Mouse (Mus musculus) ZHBTc4 (cell line): ENCODE results near the gene Cd22.

Experiments used
- DNase-seq: peaks from one replicate; pipeline ENCODE4 v3.0.0-alpha.2; 2011; ENCODE audit warnings: low read depth, low spot score

Gene Cd22

GRCm38 (mm10) chr7:30861464-30861863 lies 18.7 kb downstream of the Cd22 start, which contains the start of gene Ffar1:
TSS of gene Ffar1 (minus strand) at chr7:30861564.
- no peak for DNase-seq

DNA sequence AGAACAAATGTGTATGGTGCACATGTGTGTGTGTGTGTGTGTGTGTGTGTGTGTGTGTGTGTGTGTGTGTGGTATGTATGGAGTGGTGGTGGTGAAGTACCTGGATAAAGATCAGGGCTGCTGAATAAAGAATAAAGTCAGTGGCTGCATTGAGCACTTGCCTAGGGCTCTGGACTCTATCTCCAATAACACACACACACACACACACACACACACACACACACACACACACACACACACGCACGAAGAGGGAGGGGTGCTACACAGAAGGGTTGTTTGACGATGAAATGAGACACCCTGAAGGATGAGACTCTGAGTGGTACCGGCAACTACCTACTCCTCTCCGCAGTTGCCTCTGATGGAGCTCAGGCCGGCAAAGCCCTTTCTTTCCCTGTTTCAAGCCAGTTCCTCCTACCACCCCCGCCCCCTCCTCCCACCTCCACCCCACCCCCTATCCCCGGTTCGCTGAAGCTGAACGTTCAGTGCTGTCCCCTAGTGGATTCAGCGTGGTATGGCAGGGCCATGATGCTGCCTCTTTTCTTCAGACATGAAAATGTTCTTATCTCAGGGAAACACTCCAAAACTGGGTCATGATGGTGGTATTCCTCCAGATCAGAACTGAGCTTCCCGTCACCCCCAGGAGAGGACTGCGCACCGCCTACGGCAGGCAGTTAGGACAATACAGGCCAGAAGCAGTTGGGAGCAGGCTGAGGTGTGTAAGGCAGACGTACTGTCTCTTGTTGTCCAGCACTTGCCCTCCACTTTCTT lies 20.3 kb downstream of the Cd22 start:
- DNase-seq, result peak; percentile 91

GRCm38 (mm10) chr7:30859290-30859634 lies 20.9 kb downstream of the Cd22 start:
- peak; percentile 88 for DNase-seq

DNA sequence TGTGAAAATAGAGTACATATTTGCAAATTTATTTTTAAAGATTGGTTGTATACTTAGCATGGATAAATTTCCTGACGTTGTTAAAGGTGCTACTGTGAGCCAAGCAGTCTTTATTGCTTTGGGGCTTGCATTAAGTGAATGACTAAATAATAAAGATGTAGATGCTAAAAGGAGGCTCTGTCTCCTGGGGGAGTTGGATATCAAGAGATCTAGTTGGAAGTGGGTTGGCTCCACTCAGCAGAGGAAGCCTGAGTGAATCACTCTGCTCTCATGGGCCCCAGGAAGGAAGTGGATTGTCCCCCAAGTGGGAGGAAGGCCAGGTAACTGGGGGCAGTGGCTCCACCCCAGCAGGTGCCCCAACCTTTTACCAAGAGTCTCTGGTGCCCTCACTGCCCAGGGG lies 22.4 kb downstream of the Cd22 start:
- no peak for DNase-seq

- no peak for DNase-seq
These were observed 24.1 kb downstream of the Cd22 start, which contains the start of gene Ffar3 for GRCm38 (mm10) chr7:30856078-30856477. TSS of gene Ffar3 (minus strand) at chr7:30856178.

DNA sequence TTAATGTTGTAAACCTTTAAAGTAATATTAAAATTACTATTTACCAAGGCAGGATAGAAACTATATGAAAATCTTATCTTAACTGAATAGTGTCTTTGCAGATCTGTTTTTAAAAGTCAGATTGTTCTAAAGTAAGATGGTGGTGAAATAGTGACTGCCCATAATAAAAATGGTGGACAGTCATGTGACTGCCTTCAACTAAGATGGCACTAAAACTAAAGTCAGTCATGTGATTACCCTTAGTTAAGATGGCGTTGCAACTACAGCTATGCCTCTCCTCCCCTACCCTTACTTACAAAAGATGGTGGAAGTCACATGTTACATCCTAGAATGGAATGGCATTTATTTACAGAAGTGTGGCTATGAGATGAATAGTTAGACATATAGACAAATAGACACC lies 28.7 kb downstream of the Cd22 start:
- peak; percentile 60 for DNase-seq

DNA sequence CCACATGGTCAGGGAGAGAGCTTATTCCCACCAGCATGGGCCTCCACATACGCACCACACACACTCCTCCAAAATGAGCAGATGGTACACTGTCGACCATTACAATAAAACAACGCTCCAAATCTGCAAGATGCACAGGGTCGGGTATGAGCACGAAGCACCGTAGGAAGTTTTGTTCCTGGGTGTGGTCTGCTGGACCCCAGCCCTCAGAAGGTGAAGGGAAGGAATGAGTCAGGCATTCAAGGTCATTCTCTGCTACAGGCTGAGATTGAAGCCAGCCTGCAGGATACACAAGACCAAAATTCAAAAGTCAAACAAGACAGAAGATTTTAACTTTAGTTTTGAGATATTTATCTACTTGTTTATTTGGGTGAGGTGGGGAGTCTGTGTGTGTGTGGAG lies 32.2 kb downstream of the Cd22 start:
- DNase-seq, result no peak

DNA sequence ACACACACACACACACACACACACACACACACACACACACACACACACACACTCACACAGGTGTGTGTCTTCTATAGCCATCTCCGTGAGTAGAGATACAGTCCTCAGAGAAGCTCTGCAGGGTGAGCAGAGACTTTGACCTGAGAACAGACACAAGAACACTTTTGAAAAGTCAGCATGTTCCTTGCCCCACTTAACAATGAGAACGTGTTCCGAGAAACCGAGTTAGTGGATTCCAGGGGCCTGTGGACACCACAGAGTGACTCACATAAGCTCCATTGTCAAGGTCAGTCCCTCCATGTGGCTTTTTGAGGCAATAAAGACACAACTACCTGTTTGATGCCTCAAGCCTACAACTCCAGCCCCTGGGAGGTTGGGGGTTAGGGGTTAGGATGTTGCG lies 32.8 kb downstream of the Cd22 start:
- peak; percentile 35 for DNase-seq

- peak; percentile 67 for DNase-seq
These were observed 33.6 kb downstream of the Cd22 start for GRCm38 (mm10) chr7:30846505-30847053.

DNA sequence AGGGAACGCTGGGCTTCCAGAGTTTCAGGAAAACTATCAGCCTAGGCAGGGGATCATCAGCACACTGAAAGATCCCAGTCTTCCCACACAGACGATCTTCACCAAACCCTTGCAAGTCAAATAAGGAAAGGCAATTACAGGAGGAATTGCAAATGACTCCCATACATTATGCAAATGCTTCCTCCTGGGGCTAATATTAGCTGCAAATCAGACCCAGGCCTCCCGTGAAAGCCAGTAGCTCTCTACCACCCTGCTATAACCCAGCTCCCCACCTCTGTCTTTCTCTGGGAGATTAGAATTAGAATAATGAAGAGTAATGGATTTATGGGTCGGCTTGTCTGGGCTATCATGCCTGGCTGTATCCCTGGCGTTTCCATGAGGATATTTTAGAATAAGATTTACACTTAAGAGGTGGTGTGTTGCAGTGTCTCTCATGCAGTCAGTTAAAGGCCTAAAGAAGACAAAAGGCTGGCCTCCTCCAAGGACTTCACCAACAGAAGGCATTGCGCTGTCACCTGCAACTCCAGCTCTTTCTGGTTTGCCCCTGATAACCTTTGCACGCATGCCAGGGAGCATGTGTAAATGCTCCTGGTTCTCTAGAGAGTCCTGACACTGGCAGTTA lies 35.4 kb downstream of the Cd22 start:
- DNase-seq, result peak; percentile 74

DNA sequence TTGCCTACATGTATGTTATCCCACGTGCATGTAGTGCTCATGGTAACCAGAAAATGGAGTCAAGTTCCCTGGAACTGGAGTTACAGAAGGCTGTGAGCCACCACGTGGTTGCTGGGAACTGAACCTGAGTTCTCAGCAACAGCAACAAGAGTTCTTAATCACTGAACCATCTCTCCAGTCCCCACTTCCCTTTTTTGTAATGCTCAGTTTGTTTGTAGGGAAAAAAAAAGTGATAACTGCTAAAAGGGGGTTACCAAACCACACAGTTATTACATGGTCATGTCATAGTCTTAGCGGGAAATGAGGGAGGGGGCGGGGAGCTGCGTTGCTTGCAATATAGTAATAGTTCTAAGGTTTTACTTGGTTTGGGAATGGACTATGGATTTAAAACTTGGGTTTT lies 38.0 kb downstream of the Cd22 start:
- no peak for DNase-seq

DNA sequence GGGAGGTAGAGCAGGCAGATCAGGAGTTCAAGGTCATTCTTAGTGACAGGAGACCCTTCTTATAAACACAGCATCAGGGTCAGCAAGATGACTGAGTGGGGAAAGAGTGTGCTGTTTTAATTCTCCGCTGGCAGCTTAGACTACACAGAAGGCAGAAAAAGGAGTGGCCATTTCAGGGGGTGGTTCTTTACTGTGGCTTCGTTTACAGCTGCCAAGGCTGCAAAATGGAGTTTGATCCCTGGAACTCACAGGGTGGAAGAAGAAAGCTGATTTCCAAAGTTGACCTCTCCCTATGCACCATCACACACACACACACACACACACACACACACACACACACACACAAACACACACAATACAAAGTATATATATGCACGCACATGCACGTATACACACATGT lies 38.8 kb downstream of the Cd22 start:
- DNase-seq, result no peak

DNA sequence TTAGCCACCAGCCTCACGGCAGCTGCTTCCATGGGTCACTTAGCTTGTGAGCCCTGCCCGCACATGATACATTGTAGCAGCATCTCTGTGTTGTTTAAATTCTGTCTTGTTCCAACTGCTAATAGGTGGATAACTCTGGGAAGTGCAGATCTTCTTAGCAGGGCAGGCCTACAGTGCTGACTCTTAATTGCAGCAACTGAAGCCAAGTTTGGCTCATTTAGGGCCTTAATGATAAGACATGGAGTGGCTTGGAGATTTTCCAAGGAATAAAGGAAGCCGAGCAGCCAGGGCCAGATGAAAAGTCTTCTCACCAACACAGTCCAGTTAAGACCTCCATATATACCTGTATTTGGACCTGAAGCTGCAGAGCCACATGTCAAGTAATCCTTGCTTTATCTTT lies 39.8 kb downstream of the Cd22 start:
- DNase-seq, result no peak

DNA sequence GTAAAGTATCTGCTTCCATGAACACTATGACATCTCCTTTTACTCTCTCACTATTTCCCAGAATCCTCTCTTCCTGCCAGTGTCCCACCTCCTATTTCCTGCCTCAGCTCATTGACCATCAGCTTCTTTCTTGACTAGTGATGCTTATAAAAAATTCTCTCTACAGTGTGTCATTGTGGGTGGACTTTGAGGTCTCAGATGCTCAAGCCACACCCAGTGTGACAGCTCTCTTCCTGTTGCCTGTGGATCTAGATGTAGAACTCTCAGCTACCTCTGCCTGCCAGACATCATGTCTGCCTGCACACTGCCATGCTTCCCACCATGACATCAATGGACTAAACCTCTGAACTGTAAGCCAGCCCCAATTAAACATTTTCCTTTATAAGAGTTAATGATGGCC lies 42.9 kb downstream of the Cd22 start:
- no peak for DNase-seq

GRCm38 (mm10) chr7:30832684-30833083 lies 47.5 kb downstream of the Cd22 start:
- peak; percentile 61 for DNase-seq

DNA sequence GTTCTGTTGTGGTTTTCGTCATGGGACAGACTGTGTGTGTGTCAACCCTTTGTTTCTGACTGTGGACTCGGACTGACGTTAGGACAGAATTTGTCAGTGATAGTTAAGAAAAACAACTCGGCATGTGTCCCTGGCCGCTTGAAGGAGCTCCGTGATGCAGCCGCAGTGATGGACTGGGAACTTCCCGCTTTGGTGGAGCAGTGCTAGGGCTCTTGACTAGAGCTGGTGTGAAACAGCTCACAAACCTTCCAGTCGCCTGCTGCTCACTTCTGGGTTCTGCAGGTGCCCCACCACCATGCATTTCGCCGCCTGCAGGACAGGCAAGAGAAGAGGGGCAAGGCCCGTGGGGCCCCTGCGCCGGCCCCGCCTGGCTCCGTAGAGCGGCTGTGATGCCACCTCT lies 47.9 kb downstream of the Cd22 start:
- peak; percentile 80 for DNase-seq

- DNase-seq, result peak; percentile 94
These were observed 50.7 kb downstream of the Cd22 start for GRCm38 (mm10) chr7:30829428-30829827.

GRCm38 (mm10) chr7:30828871-30829270 lies 51.3 kb downstream of the Cd22 start:
- peak; percentile 91 for DNase-seq

GRCm38 (mm10) chr7:30826660-30827059 lies 53.5 kb downstream of the Cd22 start:
- no peak for DNase-seq

DNA sequence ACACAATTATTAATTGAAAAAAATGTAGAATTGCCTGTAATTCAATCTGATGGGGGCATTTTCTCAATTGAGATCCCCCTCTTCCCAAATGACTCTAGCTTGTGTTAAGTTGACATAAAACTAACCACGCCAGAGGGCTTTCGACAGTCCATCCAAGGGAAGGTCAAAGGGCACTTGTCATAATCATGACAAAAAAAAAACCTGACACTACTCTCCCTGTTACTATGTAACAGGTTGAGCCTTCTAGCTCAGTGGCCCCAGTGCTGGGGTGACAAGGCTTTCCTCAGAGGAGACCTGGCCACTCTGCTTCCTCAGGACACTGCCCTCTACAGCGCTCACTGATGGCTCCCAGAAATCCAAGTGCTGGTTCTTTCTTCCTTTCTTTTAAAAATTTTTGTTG lies 55.8 kb downstream of the Cd22 start:
- DNase-seq, result no peak

- DNase-seq, result no peak
These were observed 56.5 kb downstream of the Cd22 start, which contains the start of gene Ffar2 for GRCm38 (mm10) chr7:30823675-30824074. TSS of gene Ffar2 (minus strand) at chr7:30823775.

DNA sequence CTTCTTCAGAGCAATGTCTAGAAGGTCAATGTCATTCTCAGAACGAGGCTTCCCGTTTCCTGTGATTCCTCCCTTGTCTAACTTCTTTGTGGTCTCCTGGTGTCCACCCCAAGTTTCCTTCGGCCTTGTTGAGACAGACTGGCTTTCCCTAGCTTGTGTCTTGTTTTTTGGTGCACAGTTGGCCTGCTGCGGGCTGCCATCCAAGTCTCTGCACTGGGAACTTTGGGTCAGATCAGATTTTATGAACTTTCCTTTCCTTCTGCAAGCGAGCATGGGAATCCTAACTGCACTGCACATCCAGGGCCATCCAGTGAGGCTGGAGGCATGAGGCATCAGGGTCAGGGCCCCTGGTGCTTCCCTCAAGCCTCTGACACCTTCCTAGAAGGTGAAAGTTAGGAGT lies 58.6 kb downstream of the Cd22 start:
- DNase-seq, result no peak

DNA sequence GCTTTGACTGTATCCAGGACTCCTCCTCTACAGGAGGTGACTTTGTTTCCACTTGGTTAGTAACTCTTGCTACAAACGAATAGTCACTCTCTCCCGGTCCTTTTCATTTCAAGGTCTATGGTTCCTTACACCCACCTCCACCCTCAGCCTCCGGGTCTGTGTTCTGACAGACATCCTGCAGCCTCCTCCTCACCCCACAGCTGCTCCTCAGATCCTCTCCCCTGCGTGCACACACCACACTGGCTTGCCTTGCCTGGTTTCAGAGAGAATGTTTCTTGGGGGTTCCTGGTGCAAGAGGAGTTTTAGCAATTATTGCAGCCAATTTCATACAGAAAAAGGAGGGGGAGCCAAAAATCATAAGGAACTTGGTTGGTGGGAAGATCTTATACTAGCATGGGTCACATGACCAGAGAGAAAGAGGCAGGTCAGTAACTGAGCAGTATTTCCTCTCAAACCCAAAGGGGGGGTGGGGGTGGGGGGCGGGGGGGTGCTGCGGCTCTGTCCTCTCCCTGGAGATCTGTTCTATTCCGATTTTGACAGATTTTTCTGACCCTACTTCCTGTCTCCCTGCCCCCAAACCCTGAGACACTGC lies 59.2 kb downstream of the Cd22 start:
- DNase-seq, result no peak
